Mouse (Mus musculus) forebrain, embryonic 10.5 days (tissue): Measurements from ENCODE around the gene Adgrd1. TPM values are rescaled to one million over a fixed set of nuclear protein-coding genes. Genes with fewer than 3 reads are reported as not detected.
A peak's percentile ranks its signal among the peaks of the same experiment; 100 is the strongest.

Source experiments
- DNase-seq: peaks from one replicate; pipeline ENCODE4 v3.0.0-alpha.2; 2017; ENCODE audit warnings: low spot score; ENCODE audit errors: extremely low spot score
- H3K27ac ChIP-seq: fragments of 300-500 bp; sonication (generic); 2 replicates; pipeline ENCODE4 v1.5.1; 2016; ENCODE audit warnings: mild to moderate bottlenecking
- H3K27me3 ChIP-seq: fragments of 300-500 bp; sonication (generic); 2 replicates; pipeline ENCODE4 v1.6.1; 2016; ENCODE audit warnings: mild to moderate bottlenecking; ENCODE audit not compliant: poor library complexity, severe bottlenecking
- H3K36me3 ChIP-seq: fragments of 300-500 bp; sonication (generic); replicated peaks from 2 replicates; pipeline ENCODE4 v1.6.1; 2016; ENCODE audit warnings: mild to moderate bottlenecking, moderate library complexity
- H3K4me1 ChIP-seq: fragments of 300-500 bp; sonication (generic); 2 replicates; pipeline ENCODE4 v1.6.1; 2016
- H3K4me3 ChIP-seq: fragments of 300-500 bp; sonication (generic); 2 replicates; pipeline ENCODE4 v1.5.1; 2016; ENCODE audit warnings: mild to moderate bottlenecking, moderate library complexity
- H3K9me3 ChIP-seq: fragments of 300-500 bp; sonication (generic); 2 replicates; pipeline ENCODE4 v1.6.1; 2016; ENCODE audit warnings: mild to moderate bottlenecking, moderate library complexity
- WGBS: fragments of 180-500 bp; shearing (Covaris S2); methylation state at CpG from one replicate; pipeline ENCODE4 v1.1.7; 2016; 5-methylcytosine and 5-hydroxymethylcytosine counted together
- polyA plus RNA-seq: library from polyadenylated mRNA; unstranded; fragments of >200 nt; fragmentation: Nextera tagmentation; extraction: Ambion mirVana; gene quantifications from 2 replicates; pipeline ENCODE4 v1.2.1, GENCODE M21; 2016

The Adgrd1 gene
- polyA plus RNA-seq, 1 experiment from 2014 or later = 0.02 TPM

DNA sequence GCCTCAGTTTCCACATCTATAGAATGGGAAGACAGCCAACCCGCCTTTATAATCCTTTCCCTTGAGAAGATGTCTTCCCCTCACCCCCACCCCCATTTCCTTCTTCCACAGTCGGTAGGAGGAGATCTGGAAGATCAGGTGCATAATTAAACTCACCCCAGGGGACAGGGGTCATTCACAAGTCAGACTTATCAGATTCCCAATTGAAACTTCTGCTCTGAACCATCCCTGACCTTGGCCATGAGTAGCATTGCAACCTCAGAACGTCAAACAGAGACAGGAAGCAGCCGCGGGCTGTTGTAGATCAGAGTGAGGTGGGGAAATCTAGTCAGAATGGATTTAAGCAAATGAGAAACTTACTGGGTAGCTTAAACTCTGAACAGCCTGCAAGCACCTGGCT lies 46.3 kb downstream of the Adgrd1 start:
- H3K4me3 ChIP-seq = no peak overlapping the region
- 0 out of 2 replicates have a peak, but pooled peaks cover 5% of the 10 kb centered on the region for H3K4me1 ChIP-seq
- no peaks in the 10 kb centered on the region for H3K36me3 ChIP-seq
- WGBS = 63% methylated on average over 5 of the region's 5 CpGs
- no peaks in the 10 kb centered on the region for H3K27me3 ChIP-seq
- DNase-seq = no peak
- H3K27ac ChIP-seq = no peak overlapping the region
- no peaks in the 10 kb centered on the region for H3K9me3 ChIP-seq

DNA sequence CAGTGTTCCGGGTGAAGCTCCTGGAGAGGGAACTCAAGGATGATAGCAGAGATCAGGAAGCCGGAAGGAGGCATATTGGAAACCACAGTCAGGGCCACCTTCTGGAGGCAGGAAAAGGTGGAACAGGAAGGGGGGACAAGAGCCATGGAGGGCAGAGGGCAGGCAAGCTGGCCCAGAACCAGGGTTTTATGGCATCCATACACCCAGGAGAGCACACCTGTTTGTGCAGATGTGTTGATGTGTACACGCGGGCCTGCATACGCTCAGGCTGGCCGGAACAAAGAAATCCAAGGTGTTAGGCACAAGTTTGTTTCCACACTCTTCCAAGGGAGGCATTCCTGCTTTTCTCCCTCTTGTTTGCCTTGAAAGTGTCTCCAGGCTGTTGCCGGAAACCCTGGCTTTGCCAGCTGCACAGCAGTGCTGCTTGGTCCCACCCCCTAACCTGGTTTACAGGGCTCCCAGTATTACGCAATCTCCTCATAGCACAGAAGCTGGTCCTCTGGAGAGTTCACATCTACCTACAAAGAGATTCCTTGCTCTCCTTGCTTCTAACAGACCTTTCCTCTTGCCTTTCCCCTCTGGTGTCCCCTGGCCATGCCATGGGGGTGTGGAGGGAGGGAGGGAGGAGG lies 48.9 kb downstream of the Adgrd1 start:
- no peaks in the 10 kb centered on the region for H3K27me3 ChIP-seq
- H3K36me3 ChIP-seq = no peaks in the 10 kb centered on the region
- H3K4me1 ChIP-seq = 0 out of 2 replicates have a peak, but pooled peaks cover 5% of the 10 kb centered on the region
- H3K27ac ChIP-seq = no peak overlapping the region
- H3K4me3 ChIP-seq = no peak overlapping the region
- no peak for DNase-seq
- H3K9me3 ChIP-seq = no peaks in the 10 kb centered on the region
- 90% methylated on average over 8 of the region's 8 CpGs for WGBS

DNA sequence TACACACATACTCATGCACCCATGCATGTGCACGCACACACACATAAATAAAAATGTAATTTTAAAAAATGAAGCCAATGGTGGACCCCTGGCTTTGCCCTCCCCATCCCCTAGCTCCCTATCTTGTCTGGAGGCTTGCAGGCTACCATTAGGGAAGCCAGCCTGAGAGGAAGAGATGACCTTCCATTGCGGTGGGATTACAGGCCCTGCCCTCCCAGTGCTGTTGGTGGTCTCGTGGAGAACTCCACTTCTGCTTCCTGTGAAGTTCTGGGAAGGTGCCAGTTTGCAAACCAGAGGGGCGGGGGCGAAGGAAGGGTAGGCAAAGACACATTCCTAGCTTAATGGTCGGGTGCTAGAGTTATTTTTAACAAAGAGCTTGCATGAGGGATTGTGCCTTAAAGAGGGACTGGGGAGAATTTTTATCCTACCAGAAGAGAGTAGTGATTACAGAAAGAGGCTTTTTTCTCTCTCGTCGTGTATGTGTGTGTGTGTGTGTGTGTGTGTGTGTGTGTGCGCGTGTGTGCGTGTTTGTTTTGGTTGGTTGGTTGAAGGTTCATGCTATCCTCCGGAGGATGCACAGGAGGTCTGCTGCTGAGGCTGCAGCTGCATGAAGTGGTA lies 50.5 kb downstream of the Adgrd1 start:
- H3K4me3 ChIP-seq = no peak overlapping the region
- H3K4me1 ChIP-seq = peaks cover 19% of the 10 kb centered on the region
- 84% methylated on average over 12 of the region's 12 CpGs for WGBS
- no peak overlapping the region for H3K27ac ChIP-seq
- DNase-seq = no peak
- H3K36me3 ChIP-seq = no peaks in the 10 kb centered on the region
- no peaks in the 10 kb centered on the region for H3K27me3 ChIP-seq
- no peaks in the 10 kb centered on the region for H3K9me3 ChIP-seq

DNA sequence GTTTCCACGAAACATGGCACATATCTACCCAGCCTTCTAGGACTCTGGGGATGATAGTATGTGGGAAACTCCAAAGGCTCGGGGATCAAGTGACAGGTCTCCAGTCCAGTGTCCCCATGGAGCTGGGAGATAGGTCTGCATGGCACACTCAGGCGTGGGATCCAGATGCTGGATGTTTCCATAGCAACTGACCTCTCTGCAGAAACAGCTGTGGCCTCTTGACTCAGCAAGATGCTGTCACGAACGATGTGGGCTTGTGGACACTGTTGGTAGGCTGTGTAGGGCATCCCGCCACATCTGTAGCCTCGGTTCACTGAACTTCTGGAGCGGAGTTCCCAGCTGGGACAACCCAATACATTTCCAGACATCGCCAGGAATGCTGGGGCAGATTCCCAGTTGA lies 51.9 kb downstream of the Adgrd1 start:
- H3K4me3 ChIP-seq = no peak overlapping the region
- peaks cover 14% of the 10 kb centered on the region for H3K4me1 ChIP-seq
- peaks cover 7% of the 10 kb centered on the region for H3K27me3 ChIP-seq
- H3K9me3 ChIP-seq = no peaks in the 10 kb centered on the region
- no peaks in the 10 kb centered on the region for H3K36me3 ChIP-seq
- H3K27ac ChIP-seq = no peak overlapping the region
- no peak for DNase-seq
- WGBS = 84% methylated on average over 9 of the region's 9 CpGs

DNA sequence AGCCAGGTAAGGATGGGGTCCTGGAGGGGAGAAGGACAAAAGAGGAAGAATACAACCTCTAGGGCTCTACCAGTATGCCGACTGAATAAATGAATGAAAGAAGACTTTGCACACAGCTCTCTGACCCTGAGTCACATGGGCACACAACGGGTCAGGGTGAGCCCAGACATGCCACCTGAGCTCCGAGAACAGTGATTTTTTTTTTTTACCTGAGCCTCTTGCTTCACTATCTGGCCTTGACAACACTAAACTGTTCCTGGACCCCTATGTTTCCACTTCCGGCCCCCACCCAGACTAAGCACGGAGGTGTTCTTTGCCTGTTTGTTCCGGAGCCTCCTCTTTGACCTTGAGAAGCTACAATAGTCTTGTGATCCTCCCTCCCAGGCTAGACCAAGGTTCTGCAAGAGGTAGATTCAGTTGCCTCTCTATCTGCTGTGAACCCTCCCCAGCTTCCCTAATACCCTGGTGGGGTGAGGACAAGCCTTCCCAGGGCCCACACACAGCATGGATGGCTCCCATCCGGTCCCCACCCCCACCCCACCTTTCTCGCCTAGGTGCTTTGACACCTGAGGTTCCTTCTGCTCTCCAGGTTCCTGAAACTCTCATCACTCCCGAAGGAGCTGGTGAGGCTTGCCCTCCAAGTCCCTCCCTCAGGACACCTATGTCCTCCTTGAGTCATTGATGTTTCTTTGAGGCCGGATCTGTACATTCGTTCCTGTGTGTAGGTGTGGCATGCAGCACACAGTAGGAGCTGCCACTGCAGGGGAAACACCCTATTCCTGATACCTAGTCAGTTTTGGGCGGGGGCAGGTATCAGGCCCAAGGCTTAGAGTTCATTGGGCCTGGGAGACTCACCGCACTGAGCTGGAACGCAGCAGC lies 58.7 kb downstream of the Adgrd1 start:
- 62% methylated on average over 14 of the region's 14 CpGs for WGBS
- Histone ChIP-seq H3K4me1 (peaks cover 44% of the 10 kb centered on the region), H3K27me3 (peaks cover 37% of the 10 kb centered on the region)

DNA sequence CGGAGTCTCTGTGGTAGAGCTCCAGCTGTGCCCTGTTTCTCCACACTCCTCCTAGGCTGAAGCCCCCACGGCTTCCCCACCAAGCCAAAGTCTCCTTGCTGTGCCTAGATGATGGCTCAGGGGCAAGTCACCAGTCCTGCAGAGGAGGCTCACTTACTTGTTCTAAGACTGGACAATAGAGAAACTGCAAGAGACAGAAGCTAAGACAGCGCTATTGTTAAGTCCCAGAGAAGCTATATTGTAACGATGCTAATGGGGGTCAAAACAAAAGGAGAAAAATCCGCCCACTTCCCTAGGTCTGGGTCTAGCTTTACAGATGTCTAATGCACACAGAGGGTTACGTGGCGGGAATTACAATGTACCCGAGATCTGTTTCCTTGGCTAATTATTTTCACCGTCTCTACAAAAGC lies 59.4 kb downstream of the Adgrd1 start:
- H3K27ac ChIP-seq = peak overlapping the region; percentile 65

More for the DNA sequence above, 58.7 kb downstream of the Adgrd1 start:
- no peaks in the 10 kb centered on the region for H3K36me3 ChIP-seq
- H3K9me3 ChIP-seq = no peaks in the 10 kb centered on the region
- H3K27ac ChIP-seq = peak overlapping the region; percentile 65
- H3K4me3 ChIP-seq = peak overlapping the region; percentile 24; the same call in 1 of the 2 replicates
- no peak for DNase-seq

DNA sequence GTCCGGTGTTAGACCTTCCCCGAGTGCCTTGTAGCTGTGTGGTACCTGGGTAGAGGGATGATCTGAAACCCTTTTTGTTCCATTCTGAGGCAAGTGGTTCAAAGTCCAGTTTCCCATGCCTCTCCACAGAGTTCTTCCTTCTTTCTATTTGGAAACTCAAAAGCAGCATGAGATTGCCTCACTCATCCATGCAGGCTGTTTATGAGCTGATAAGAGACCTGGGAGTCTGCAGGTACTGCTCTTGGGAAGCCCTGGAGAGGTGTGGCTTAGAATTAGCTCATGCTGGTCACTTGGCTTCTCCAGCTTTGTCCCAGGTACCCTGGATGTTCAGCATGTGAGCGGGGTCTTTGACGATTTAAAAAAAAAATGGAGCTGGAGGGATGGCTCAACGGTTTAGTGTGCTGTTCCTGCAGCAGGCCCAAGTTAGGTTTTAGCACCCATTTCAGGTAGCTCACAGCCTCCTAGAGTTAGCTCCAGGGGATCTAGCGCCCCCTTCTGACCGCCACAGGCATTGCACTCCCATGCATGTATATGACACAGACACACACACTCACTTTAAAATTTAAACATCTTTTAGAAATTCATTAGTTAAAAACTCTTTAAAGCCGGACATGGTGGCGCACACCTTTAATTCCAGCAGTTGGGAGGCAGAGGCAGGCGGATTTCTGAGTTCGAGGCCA lies 65.0 kb downstream of the Adgrd1 start:
- Histone ChIP-seq H3K27ac (no peak overlapping the region), H3K27me3 (peaks cover 10% of the 10 kb centered on the region), H3K4me3 (no peak overlapping the region), H3K36me3 (no peaks in the 10 kb centered on the region), H3K9me3 (no peaks in the 10 kb centered on the region), H3K4me1 (peaks cover 31% of the 10 kb centered on the region)
- no peak for DNase-seq
- WGBS = 90% methylated on average over 11 of the region's 11 CpGs

More for the DNA sequence above, 59.4 kb downstream of the Adgrd1 start:
- H3K4me1 ChIP-seq = peaks cover 46% of the 10 kb centered on the region
- no peaks in the 10 kb centered on the region for H3K36me3 ChIP-seq
- peak overlapping the region; percentile 24; the same call in 1 of the 2 replicates for H3K4me3 ChIP-seq
- no peaks in the 10 kb centered on the region for H3K9me3 ChIP-seq
- 11% methylated on average over 9 of the region's 9 CpGs for whole genome bisulfite sequencing
- DNase-seq = no peak
- H3K27me3 ChIP-seq = peaks cover 37% of the 10 kb centered on the region

DNA sequence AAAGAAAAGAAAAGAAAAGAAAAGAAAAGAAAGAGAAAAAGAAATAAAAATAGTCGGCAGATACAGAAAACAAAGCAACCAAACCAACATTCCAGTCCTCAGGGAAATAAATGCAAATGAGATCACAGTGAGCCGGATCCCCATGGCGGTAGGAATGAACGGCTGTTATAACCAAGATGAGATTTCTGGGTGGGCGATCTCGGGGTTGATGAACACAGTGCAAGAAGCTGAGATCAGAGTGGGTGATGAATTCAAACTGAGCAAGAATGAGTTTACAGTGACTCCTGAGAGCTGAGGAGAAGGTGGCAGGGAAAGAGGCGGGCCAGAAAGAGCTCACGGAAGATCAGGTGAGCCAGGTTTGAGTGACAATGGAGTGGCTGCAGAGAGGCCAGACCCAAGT lies 66.9 kb downstream of the Adgrd1 start:
- Histone ChIP-seq H3K36me3 (no peaks in the 10 kb centered on the region), H3K27ac (no peak overlapping the region), H3K4me3 (no peak overlapping the region), H3K9me3 (no peaks in the 10 kb centered on the region), H3K4me1 (peaks cover 21% of the 10 kb centered on the region), H3K27me3 (no peaks in the 10 kb centered on the region)
- WGBS = 76% methylated on average over 8 of the region's 8 CpGs
- no peak for DNase-seq

DNA sequence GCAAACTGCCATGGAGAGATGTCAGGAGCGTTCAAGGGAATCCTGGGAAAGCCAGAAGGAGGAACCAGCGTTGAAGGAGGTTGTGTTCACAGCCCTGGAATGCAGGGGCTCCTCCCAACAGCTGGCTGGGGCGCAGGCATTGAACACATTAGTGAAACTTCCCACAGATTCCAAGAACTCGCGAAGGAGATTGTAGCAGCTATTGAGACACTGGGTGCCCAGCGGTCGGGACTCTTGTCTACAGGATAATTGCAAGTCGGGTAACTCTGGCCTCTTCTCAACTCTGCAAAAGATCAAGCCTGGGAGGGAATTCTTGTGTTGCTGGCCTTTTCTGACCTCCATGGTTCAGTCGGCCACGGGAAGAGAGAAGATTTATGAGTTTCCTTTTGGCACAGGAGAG lies 67.5 kb downstream of the Adgrd1 start:
- H3K27ac ChIP-seq = no peak overlapping the region
- H3K36me3 ChIP-seq = no peaks in the 10 kb centered on the region
- no peaks in the 10 kb centered on the region for H3K9me3 ChIP-seq
- H3K4me3 ChIP-seq = no peak overlapping the region
- 65% methylated on average over 10 of the region's 10 CpGs for WGBS
- H3K4me1 ChIP-seq = peaks cover 22% of the 10 kb centered on the region
- no peak for DNase-seq
- no peaks in the 10 kb centered on the region for H3K27me3 ChIP-seq

DNA sequence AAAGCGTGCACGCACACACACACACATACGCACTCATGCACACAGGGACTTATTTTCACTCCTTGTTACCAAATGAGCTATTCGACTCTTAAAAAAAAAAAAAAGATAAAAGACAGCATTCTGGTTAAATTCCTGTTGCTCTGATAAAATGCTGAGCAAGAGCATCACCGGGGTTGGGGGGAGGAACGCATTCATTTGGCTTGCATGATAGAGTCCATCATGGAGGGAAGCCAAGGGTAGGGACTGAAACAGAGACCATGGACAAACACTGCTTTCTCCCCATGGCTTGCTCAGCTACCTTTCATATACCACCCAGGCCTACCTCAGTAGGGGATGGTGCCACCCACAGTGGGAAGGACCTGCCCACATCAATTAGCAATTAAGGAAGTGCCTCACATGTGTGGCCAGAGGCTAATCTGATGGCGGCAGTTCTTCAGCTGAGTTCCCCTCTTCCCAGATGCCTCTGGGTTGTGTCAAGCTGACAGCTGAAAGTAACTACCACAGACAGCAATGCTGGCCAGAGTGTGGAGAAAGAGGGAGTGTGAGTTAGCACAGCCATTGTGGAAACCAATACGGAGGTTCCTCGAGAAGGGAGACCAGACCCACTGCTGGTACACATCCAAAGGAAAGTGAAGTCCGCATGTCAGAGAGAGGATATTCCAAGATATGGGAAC lies 68.5 kb downstream of the Adgrd1 start:
- H3K4me3 ChIP-seq = no peak overlapping the region
- H3K36me3 ChIP-seq = no peaks in the 10 kb centered on the region
- H3K4me1 ChIP-seq = peaks cover 29% of the 10 kb centered on the region
- H3K27me3 ChIP-seq = no peaks in the 10 kb centered on the region
- 92% methylated on average over 10 of the region's 10 CpGs for WGBS
- no peaks in the 10 kb centered on the region for H3K9me3 ChIP-seq
- H3K27ac ChIP-seq = no peak overlapping the region
- DNase-seq = no peak

DNA sequence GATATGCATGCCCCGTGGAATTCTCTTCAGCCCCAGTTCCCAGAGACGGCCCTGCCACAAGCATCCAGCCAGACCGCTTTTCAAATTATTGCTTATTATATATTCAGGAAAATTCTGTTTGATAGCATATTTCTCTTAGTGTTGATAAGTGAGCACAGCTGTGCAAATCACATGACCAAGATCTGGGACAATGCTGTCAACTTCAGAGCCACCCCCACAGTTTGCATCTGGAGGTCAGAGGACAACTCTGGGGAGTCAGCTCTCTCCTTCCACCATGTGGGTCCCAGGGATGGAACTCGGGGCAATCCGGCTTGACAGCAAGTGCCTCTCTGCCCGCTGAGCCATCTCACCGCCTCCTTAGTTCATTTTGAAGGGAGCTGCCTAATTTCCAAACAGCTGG lies 69.0 kb downstream of the Adgrd1 start:
- Histone ChIP-seq H3K9me3 (no peaks in the 10 kb centered on the region), H3K27me3 (no peaks in the 10 kb centered on the region), H3K27ac (no peak overlapping the region), H3K4me1 (peaks cover 27% of the 10 kb centered on the region), H3K36me3 (no peaks in the 10 kb centered on the region), H3K4me3 (no peak overlapping the region)
- DNase-seq = no peak
- WGBS = 85% methylated on average over 7 of the region's 7 CpGs

DNA sequence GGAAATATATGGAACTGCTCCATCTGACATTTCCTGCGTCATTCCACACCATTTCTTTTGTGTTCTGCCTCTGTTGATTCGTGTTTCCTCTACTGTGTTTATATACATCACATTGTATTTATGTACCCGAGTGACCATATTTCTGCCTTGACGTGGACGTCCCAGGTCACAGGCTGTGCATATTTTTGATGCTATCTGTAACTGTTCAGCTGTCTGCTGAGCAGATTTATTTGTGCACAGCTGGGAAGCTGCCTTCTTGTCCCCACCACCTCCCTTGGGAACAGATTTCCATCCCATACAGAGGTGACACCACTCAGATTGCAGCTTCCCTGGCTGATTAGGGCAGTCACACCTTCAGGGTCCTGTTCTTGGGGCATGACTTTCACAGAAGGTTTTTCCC lies 72.5 kb downstream of the Adgrd1 start:
- DNase-seq = no peak
- peak overlapping the region; percentile 60; the same call in 1 of the 2 replicates for H3K27ac ChIP-seq
- H3K4me3 ChIP-seq = no peak overlapping the region
- WGBS = 92% methylated on average over 5 of the region's 5 CpGs
- no peaks in the 10 kb centered on the region for H3K27me3 ChIP-seq
- H3K4me1 ChIP-seq = peaks cover 18% of the 10 kb centered on the region
- no peaks in the 10 kb centered on the region for H3K9me3 ChIP-seq
- no peaks in the 10 kb centered on the region for H3K36me3 ChIP-seq
